Mouse (Mus musculus) layer of hippocampus, postnatal 14 days (tissue): ENCODE results near the gene Inmt. TPM values are rescaled to one million over a fixed set of nuclear protein-coding genes. Genes with fewer than 3 reads are reported as not detected.

Experiments
- DNase-seq, 2 experiments: peaks; one replicate each; pipeline ENCODE4 v3.0.0; 2021 to 2022; ENCODE audit warnings: low spot score in 2 of 2, mixed read lengths in 1 of 2
- total RNA-seq, 2 experiments: library from RNA; stranded (reverse); gene quantifications; 2 replicates each; pipeline ENCODE4 v1.2.3; 2021

Gene Inmt
- total RNA-seq, 2 experiments from 2014 or later: 0.83 TPM; not detected in 1

DNA sequence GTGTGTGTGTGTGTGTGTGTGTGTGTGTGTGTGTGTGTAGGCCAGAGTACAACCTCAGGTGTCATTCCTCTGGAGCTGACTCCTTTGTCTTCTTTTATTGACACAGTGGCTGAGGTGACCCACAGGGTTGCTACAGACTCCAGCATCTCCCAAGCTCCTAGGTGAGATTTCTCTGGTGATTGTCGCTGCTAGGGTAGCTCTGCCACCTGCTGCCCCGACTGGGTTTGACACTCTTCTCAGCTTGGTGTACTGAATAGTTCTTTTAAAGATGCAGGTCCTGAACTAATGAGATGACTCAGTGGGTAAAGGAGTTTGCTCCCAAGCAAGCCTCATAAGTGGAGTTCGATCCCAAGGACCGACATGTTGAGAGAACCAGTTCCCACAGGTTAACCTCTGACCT is 3.2 kb downstream of the Inmt start:
- peak in 1 of 2 experiments; percentile 38 for DNase-seq

DNA sequence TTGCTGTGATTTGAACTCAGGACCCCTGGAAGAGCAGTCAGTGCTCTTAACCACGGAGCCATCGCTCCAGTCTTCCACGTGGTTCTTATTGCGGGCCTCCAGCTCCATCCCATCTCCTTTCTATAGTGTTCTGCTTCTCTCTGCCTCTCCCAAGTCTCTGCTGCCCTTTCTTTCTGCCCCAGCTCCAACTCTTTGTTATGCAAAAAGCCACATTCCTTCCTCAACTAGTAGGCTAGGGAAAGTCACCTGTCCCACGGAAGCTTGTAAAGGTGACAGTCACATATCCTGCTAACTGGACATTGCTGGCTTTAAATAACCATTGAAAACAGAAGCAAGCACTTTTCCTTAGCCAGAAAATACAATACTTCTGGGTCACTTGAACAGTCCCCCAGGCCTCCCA is 5.0 kb downstream of the Inmt start:
- no peak for DNase-seq

DNA sequence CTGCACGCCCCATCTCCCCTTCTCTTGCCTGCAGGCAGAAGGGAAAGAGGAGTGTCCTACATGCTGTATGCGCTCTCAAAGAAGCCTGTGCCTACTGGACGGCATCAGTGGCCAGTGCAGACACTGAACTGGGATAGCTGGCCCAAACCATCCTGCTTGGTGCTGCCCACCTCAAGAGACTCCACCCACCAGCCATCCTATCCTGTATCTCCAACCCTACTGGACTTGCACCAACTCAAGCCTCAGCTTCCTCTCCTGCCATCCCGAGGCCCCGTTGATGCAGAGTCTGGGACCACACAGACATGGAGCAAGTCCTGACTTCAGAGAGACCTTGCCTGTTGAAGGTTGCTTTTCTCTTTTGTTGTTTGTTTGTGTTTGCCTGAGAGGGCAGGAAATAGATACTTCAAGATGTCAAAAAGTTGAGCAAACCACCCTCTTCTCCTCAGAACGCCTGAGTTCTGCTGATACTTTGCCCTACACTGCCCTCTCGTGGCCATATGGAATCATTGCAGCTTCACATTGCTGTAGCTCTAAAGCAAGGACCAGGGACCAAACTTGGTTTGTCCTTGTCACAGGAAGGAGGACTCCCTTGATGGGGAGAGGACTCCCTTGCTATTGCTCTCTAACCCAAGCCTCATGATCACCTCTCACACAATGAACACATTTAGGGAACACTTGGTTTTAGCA is 7.9 kb downstream of the Inmt start:
- peak; percentile 69 to 88 for DNase-seq

DNA sequence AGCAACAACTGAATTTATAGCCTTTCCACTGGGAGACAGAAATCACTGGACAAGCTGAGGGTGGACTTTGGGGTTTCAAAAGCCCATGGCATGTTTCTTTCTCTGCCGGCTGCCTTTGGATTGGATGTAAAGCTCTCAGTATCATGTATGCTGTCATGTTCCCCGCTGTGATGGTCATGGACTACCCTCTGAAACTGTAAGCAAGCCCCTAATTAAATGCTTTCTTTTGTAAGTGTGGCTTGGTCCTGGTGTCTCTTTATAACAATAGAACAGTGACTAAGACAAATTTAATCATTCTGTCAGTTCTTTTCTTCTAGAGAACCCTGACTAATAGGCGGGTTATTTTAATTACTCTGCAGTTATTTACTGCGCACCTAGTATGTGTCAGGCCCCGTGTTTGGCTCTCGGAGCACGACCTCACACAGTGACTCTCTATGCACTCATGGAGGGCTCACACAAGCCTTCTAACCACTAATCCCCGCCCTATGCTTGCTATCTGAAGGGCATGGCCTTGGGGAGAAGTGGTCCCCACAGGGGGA is 11.7 kb downstream of the Inmt start:
- DNase-seq: no peak

DNA sequence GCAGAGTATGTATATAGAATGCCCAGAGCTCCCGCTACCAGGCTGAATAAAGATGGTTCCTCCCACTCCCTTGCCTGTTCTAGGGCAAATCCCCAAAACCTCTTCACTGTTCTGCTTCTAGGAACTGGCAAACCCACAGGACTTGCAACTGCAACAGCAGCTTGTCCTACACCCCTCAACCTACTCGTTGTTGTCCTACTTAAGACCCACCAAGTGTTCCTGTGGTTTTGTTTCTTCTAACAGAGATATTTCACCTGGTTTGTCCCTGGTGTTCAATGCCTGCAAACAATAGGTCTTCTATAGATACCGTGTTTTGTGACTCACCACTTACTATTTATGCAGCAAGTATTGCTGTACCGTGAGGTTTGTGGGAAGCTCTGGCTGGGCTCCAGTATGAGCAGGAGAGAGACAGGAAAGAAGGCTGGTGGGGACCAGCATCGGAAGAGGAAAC is 13.5 kb downstream of the Inmt start:
- peak; percentile 57 to 76 for DNase-seq

DNA sequence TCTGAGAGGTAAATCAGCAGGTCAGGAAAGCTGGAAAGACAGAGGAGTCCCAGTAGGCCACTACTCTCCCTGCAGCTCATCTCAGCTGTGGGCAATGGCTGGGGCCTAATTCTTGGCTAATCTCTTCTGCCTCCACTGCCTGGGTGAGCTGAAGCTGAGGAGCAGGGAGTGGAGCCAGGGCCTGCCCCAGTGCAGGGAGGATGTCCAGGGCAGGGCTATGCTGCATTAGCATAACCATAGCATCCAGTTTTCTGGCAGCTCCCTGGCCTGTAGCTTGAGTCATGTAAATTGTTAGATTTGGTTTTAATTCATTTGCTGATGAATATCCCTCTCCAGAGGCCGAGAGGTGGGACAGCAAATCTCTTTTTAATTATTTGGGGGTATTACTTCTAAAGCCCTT is 15.6 kb downstream of the Inmt start:
- DNase-seq: no peak

DNA sequence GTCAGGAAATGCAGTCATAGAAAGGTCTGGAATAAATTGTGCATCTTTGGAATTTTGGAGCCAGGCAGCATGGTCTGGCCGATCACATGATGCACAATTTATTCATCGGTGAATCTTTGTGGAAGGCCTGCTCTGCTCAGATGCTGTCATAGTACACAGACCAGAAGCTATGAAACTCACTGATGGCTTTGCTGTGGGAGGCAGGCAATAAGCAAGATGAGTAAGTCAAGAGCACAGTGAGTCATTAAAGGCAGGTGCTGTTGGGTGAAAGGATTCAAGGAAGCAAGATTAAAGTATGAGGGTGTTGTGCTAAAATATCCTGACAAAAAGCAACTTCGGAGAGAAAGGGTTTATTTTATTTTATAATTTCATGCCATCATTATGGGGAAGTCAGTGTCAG is 22.6 kb downstream of the Inmt start:
- peak in 1 of 2 experiments; percentile 24 for DNase-seq

DNA sequence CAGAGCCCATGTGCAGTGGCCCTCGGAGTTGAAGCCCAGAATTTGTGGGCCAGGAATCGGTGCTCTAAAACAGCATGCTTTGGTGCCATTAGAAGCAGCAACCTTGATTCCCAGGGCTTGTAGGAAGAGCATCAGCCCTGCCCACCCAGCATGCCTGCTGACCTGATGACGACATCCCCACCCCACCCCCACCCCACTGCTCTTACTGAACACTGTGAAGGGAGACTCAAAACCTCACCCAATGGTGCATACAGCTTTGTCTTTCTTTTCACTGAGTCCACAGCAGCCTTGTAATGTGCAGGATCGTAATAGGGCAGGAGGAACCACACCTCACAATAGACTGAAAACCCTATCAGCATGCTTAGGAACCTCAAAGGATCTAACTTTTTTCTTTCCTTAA is 28.7 kb downstream of the Inmt start:
- no peak for DNase-seq

DNA sequence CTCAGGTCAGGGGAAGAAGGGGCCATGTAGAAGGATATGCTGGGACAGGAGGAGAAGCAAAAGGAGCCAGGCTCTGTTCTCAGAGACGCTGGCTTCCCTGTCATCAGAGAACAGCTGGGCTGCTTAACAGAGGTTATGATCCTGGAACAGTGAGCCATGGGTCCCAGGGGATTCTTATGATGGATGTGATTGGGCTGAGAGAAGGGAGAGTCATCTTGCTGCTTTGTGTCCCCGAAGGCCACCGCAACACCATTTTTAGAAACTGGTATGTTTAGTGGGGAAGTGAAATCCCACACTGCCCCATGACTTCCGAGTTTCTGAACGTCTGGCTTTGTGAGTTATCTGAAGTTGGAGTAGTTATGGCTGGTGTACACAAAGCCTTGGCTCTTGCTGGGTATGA is 29.6 kb downstream of the Inmt start:
- no peak for DNase-seq

DNA sequence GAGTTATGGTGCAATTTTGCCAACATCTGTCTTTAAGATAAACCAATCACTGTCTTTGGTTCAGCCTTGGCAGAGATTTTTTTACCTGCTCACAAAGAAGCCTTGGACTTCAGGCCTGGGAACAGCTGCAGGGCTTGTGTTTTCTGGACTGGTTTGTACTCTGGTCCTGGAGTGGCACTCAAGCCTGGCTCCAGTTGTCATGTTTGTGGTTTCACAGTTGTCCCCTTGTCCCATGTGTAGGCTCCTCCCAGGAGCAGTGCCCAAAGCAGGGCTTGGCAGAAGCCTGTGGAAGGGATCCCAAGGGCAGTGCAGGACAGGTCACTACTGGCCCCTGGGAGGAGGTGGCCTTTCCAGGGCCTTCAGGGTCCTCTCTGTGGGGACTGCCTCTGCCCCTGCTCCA is 36.5 kb downstream of the Inmt start:
- DNase-seq: no peak

DNA sequence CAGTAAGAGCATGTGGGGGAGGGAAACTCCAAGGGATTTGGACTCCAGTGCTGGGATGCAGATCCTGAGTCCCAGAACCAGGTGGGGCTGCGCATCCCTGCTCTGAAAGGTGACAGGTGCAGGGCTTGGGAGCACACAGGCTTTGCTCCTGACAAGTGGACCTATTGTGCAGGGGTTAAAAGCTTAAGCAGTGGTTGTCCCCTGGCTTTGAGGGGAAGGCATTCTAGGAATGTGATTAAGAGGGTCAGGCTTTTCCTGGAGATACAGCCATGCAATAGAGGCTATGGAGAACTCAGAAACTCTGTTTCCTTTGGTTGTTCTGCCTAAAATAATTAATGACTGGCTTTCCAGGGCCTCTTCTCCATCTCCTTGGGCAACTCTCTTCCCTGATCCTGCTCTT is 41.4 kb downstream of the Inmt start:
- no peak for DNase-seq

DNA sequence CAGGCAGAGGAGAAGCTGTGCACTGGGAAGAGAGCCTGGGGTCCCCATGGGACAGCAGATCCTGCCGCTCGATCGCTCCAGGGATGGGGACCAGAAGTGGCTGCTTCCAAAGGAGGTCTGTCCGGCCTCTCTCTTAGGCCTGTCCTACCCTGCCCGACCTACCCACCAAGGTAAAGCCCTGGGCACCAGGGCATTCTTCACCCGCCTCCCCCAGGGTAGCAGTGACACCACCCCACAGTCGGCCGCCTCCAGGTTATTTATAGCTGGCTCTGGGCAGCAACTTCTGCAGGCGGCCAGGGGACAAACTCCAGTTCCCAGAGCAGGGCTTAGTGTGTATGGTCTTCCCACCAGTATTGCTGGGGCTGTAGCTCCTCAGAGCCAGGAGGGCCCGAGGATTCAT is 42.0 kb downstream of the Inmt start, which contains the start of gene Crhr2:
Gene Crhr2 (minus strand): TSS at position 223 of the 400 bp plus-strand sequence.
- DNase-seq: no peak

DNA sequence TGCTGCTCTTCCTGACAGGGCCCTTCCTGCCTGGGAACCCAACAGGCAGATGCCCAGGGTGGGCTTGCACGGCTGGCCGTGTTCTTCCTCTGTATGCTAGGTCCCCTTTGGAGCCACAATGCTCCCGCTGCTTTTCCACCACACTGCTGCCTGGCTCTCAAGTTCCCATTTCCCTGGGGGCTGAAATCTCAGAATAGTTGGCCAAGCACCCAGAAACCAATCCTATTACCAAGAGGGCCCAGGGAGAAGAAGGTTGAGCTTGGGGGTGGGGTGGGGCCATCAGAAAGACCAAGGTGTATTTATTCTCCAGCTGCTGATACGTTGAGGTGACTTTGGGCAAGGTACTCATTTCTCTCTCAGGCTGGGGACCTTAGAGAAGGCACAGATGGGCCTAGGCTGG is 43.5 kb downstream of the Inmt start:
- DNase-seq: no peak

DNA sequence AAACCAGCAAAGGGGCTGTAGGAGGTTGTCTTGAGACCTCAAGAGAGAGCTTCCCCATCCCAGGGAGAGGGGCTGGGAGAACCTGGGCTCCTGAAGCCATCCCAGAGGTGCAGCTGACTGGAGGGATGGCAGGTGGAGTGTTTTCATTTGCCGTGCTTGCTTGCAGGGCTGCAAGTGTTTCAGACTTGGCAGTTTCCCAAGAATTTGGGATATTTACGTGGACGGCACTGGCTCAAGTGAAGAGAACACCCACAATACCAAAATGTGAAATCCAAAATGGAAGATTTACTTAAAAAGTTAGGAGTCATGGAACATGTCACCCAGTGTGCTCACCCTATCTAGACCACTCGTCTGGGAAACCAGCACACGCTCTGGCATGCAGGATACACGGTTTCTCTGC is 44.2 kb downstream of the Inmt start:
- no peak for DNase-seq

DNA sequence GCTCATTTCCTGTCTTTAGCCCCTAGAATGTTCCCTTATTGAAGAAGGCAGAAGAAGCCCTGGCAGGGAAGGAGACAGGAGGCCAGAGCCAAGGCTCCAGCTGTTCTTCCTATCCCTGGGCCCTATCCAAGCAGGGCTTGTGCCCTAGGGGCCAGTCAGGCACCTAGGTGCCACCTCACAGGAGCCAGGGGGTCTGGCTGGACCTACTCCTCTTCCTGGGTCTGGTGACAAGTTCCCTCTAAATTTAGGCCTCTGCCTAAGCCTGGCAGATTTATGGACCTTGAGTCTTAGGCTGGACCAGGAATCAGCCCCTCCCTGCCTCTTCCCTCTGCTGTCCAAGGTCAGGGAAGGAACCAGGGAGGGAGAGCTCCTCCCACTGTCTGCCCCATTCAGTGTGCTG is 46.5 kb downstream of the Inmt start:
- no peak for DNase-seq

DNA sequence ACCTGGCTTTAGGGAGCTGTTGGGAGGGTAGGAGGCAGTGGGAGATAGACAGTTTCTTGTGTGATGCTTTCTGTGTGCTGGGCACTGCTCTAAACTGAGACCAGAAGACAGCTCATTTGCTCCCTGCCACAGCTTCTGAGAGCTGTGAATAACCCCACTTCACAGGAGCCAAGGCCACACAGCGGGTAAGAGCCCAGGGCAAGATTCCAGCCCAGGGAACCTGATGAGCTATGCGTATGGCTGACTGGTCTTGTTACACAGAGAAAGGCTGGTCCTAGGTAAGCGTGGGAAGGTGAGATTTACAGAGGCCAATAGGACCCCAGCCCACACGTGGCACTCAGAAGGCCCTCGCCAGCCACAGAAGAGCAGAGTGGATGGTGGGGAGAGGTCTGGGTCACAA is 48.3 kb downstream of the Inmt start:
- DNase-seq: no peak

DNA sequence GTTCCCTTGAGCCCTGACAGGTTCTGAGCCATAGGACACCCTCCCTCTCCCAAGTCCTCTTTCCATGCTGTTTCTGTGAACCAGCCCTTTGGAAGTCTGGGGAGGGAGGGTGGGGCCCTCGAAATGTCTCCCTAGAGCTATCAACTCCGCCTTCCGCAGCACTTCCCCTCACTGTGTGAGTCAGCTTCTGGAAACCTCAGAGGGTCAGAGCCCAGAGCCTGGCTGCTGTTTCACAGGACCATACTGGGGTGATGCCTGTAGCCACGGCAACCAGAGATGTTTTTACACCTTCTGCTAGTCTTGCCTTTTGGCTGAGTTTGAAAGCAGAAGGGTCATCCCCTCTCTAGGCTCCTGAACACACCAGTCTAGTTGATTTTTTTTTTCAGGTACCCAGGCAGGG is 51.8 kb downstream of the Inmt start:
- no peak for DNase-seq

Other genes starting within 250 kb of the Inmt start
- 1 to 10 TPM; 4.3 to 5.6 TPM for gene Nod1, start 202.4 kb downstream of the Inmt start, total RNA-seq
- gene Ggct, start 182.1 kb downstream of the Inmt start, total RNA-seq: 10 to 100 TPM; 33.3 to 42.4 TPM
- gene Gars, start 137.0 kb downstream of the Inmt start, total RNA-seq: 100 to 1,000 TPM; 148 to 151 TPM
- 1 to 10 TPM; 3.5 to 4.1 TPM for gene Crhr2, start 42.0 kb downstream of the Inmt start, total RNA-seq
- 10 to 100 TPM in 1 of 2 experiments, 1 to 10 TPM in 1; 10.0 to 11.9 TPM for gene Mindy4, start 28.3 kb upstream of the Inmt start, total RNA-seq
- 10 to 100 TPM in 1 of 2 experiments, 1 to 10 TPM in 1; 1.5 to 16.2 TPM for gene Aqp1, start 161.4 kb upstream of the Inmt start, total RNA-seq
- not detected for gene Ghrhr, start 201.3 kb upstream of the Inmt start, total RNA-seq